ENCODE assay signal across 19 mouse cellular contexts in genomic region chr16:56602394-56602793, GRCm38 (mm10).
"Had no signal": no experiment of that assay in that cellular context is flagged by ENCODE, and none has a peak within 500 bp of the region (broad histone marks: within the 10 kb centered on the region; RNA-seq: fewer than 3 reads in every experiment).

No protein-coding gene starts in this region.

- DNase-seq: kidney, adult 2 months; kidney, postnatal 10 days; kidney, postnatal 36 days; layer of hippocampus, postnatal 36 days; liver, embryonic 13.5 days; lung, adult 2 months; retina, postnatal 1 day; right cerebral cortex, postnatal 14 days; thymus, adult 2 months; thymus, postnatal 14 days; thymus, postnatal 4 days had no signal

- H3K27ac ChIP-seq: left cerebral cortex, adult 2 months; liver, embryonic 13.5 days; midbrain, embryonic 10.5 days; midbrain, embryonic 13.5 days; neural tube, embryonic 13.5 days had no signal

- H3K9ac ChIP-seq: liver, embryonic 13.5 days; midbrain, embryonic 13.5 days; neural tube, embryonic 13.5 days had no signal

- H3K27me3 ChIP-seq: liver, embryonic 13.5 days; megakaryocyte, embryonic 14.5 days; midbrain, embryonic 13.5 days; neural tube, embryonic 13.5 days had no signal

- H3K9me3 ChIP-seq: liver, embryonic 13.5 days; megakaryocyte, embryonic 14.5 days; midbrain, embryonic 10.5 days; midbrain, embryonic 13.5 days; neural tube, embryonic 13.5 days had no signal

- H3K36me3 ChIP-seq: liver, embryonic 13.5 days; midbrain, embryonic 10.5 days; midbrain, embryonic 13.5 days; neural tube, embryonic 13.5 days had no signal

- H3K4me2 ChIP-seq: liver, embryonic 13.5 days; midbrain, embryonic 13.5 days; neural tube, embryonic 13.5 days had no signal

- H3K4me3 ChIP-seq: left cerebral cortex, adult 2 months; liver, embryonic 13.5 days; megakaryocyte, embryonic 14.5 days; midbrain, embryonic 10.5 days; midbrain, embryonic 13.5 days; myocyte; neural tube, embryonic 13.5 days had no signal

- ATAC-seq: intestine, postnatal 0 days; midbrain, embryonic 13.5 days; midbrain, embryonic 16.5 days had no signal

- H3K4me1 ChIP-seq: liver, embryonic 13.5 days; megakaryocyte, embryonic 14.5 days; midbrain, embryonic 10.5 days; midbrain, embryonic 13.5 days; neural tube, embryonic 13.5 days had no signal
